Mouse (Mus musculus) hindbrain, embryonic 13.5 days (tissue): Measurements from ENCODE around the gene Trim43b. TPM values are rescaled to one million over a fixed set of nuclear protein-coding genes. Genes with fewer than 3 reads are reported as not detected.
"Not testable (repeated sequence)": the region's sequence is repeated elsewhere in the genome, so short reads cannot be mapped to it uniquely, and the experiment has no call there.

Experiments
- ATAC-seq: fragments of 200-750 bp; cut with Nextera tagmentation; 2 replicates; pipeline ENCODE4 v1.8.0; 2017; ENCODE audit warnings: moderate TSS enrichment; ENCODE audit not compliant: low FRiP score
- H3K27ac ChIP-seq: fragments of 300-500 bp; sonication (generic); 2 replicates; pipeline ENCODE4 v1.5.1; 2015; ENCODE audit warnings: inconsistent platforms, mild to moderate bottlenecking, moderate library complexity
- H3K27me3 ChIP-seq: fragments of 300-500 bp; sonication (generic); 2 replicates; pipeline ENCODE4 v1.6.1; 2015; ENCODE audit warnings: mild to moderate bottlenecking, inconsistent platforms
- H3K36me3 ChIP-seq: fragments of 300-500 bp; sonication (generic); 2 replicates; pipeline ENCODE4 v1.6.1; 2015; ENCODE audit warnings: mild to moderate bottlenecking, inconsistent platforms
- H3K4me1 ChIP-seq: fragments of 300-500 bp; sonication (generic); replicated peaks from 2 replicates; pipeline ENCODE4 v1.6.1; 2015; ENCODE audit warnings: inconsistent platforms
- H3K4me2 ChIP-seq: fragments of 300-500 bp; sonication (generic); 2 replicates; pipeline ENCODE4 v1.6.1; 2015; ENCODE audit warnings: inconsistent platforms, mild to moderate bottlenecking, moderate library complexity
- H3K4me3 ChIP-seq: fragments of 300-500 bp; sonication (generic); 2 replicates; pipeline ENCODE4 v1.5.1; 2015; ENCODE audit warnings: mild to moderate bottlenecking, inconsistent platforms
- H3K9ac ChIP-seq: fragments of 300-500 bp; sonication (generic); 2 replicates; pipeline ENCODE4 v1.6.1; 2015; ENCODE audit warnings: mild to moderate bottlenecking, inconsistent platforms
- H3K9me3 ChIP-seq: fragments of 300-500 bp; sonication (generic); 2 replicates; pipeline ENCODE4 v1.6.1; 2016; ENCODE audit warnings: inconsistent platforms
- WGBS: fragments of 180-500 bp; shearing (Covaris S2); methylation state at CpG from one replicate; pipeline ENCODE4 v1.1.7; 2015; 5-methylcytosine and 5-hydroxymethylcytosine counted together
- polyA plus RNA-seq: library from polyadenylated mRNA; unstranded; fragments of >200 nt; fragmentation: Nextera tagmentation; extraction: Ambion mirVana; gene quantifications from 2 replicates; pipeline ENCODE4 v1.2.1, GENCODE M21; 2015

The Trim43b gene
- not detected in 2 replicates for polyA plus RNA-seq

DNA sequence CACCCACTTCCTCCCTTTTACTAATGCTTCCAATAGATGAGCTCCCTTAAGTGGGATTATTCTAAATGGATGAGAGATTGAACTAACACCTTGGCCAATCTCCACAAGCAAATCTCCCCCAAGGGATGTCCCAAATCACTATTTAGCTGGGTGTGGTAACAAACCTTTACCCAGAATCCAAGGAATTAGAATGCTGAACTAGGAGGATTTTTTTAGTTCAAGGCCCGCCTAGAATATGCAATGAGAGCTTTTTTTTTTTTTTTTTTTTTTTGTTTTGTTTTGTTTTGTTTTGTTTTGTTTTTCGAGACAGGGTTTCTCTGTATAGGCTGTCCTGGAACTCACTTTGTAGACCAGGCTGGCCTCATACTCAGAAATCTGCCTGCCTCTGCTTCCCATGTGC lies at the start of gene Trim43b:
Gene Trim43b (minus strand): TSS at position 101 of the 400 bp plus-strand sequence.
- not testable (repeated sequence) for ATAC-seq, H3K36me3 ChIP-seq, H3K27ac ChIP-seq, H3K9ac ChIP-seq, H3K4me3 ChIP-seq, H3K4me2 ChIP-seq, H3K4me1 ChIP-seq, H3K27me3 ChIP-seq, H3K9me3 ChIP-seq
- 88% methylated on average over 2 of the region's 2 CpGs for WGBS

DNA sequence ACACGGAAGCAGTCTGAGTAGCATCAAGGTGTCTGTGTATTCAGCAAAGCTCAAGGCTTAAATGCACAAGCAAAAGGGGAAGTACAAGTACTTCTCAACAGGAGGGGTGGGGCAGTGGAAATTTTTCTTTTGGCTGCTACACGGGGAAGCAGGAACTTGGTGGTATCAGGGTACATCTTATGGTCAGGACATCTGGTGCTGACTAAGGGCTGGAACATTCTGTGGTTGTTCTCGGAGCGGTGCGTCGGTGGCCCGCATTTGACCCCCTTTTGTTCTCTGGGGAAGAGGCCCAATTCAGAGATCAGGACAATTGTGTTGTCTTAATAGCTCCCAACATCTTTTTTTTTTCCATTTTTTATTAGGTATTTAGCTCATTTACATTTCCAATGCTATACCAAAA lies 11.9 kb upstream of the Trim43b start:
- H3K4me3 ChIP-seq, H3K27me3 ChIP-seq, ATAC-seq, H3K9me3 ChIP-seq, H3K27ac ChIP-seq, H3K4me2 ChIP-seq, H3K9ac ChIP-seq, H3K36me3 ChIP-seq, H3K4me1 ChIP-seq: not testable (repeated sequence)
- WGBS: 92% methylated on average over 7 of the region's 7 CpGs

DNA sequence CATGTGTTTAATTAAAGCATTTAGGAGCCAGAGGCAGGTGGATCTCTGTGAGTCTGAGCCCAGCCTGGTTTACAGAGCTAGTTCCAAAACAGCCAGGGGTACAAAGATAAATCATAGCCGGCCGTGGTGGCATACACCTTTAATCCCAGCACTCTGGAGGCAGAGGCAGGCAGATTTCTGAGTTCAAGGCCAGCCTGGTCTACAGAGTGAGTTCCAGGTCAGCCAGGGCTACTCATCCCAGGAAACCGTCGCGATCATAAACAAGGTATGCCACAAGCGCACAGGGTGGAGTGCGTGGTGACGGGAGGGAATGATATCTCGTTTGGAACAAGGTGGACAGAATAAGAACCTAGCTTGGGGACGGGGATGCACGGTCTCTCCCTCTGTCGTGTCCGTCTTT lies 5.9 kb downstream of the Trim43b start:
- H3K9me3 ChIP-seq, H3K4me1 ChIP-seq, H3K27ac ChIP-seq, H3K4me2 ChIP-seq, H3K36me3 ChIP-seq, H3K27me3 ChIP-seq, H3K9ac ChIP-seq, ATAC-seq, H3K4me3 ChIP-seq: not testable (repeated sequence)
- whole genome bisulfite sequencing: 96% methylated on average over 13 of the region's 13 CpGs

DNA sequence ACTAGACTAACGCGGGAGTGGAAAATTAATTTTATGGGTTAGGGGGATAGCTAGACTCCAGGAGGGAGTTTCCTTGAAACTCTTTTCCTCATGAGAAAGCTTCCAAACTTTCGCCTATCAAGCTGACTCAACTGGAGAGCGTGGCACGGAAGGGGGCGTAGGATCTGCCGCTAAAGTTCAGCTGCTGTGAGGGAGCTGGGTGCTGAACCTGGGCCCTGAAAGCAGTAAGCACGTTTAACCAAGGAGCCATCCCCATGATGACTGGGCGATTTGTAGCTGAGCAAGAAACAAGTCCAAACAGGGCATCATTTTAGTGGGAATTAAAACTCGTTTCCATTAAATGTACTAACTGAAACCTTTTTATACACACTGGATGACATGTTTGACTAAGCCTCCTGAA lies 13.0 kb downstream of the Trim43b start:
- ATAC-seq, H3K27me3 ChIP-seq, H3K9ac ChIP-seq, H3K9me3 ChIP-seq, H3K36me3 ChIP-seq, H3K4me2 ChIP-seq, H3K4me3 ChIP-seq, H3K27ac ChIP-seq, H3K4me1 ChIP-seq: not testable (repeated sequence)
- WGBS: 89% methylated on average over 10 of the region's 10 CpGs

DNA sequence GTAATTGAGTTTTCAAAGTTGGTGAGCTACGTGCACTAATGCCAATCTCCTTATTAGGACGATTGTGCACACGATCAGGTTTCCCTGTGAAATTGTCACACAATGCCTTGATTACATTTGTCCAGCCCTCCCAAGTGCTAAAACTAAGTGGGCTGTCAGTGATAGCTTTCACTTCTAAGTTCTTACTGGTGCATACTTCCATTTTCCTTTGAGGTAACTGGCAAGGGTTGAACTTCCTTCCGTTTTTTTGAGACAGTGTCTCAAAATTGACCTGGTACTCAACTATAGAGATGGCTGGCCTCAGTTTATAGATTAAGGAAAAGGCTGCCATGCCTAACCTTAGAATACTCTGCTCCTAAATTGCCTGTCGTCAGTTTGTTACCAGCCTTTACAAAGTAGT lies 16.1 kb downstream of the Trim43b start:
- not testable (repeated sequence) for H3K27me3 ChIP-seq, H3K4me2 ChIP-seq, ATAC-seq, H3K9me3 ChIP-seq, H3K4me3 ChIP-seq, H3K27ac ChIP-seq, H3K4me1 ChIP-seq, H3K9ac ChIP-seq, H3K36me3 ChIP-seq
- WGBS: 97% methylated on average over 2 of the region's 5 CpGs

DNA sequence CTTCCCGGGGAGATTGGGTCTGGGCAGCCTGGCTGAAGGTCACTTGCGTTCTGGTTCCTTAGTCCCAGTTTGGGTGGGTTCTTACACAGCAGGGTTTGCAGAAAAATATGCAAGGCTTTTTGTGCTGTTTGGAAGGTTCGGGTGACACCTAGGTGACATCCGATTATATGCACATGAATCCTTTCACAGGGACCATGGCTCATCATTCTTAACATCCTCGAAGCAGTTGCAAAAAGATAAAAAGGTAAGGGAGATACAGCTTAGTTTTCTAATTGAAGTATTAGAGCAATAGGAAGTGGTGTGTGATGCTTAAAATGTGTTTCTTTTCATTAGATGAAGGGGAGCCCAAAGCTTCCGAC lies 25.5 kb downstream of the Trim43b start:
- H3K4me1 ChIP-seq, H3K27ac ChIP-seq, H3K27me3 ChIP-seq, H3K36me3 ChIP-seq, H3K9ac ChIP-seq, H3K9me3 ChIP-seq, H3K4me3 ChIP-seq: not testable (repeated sequence)
- peak; percentile 43 for ATAC-seq
- 0 out of 2 replicates have a peak overlapping the region, but pooled peaks have one; percentile 31 for H3K4me2 ChIP-seq
- WGBS: 93% methylated on average over 3 of the region's 6 CpGs

DNA sequence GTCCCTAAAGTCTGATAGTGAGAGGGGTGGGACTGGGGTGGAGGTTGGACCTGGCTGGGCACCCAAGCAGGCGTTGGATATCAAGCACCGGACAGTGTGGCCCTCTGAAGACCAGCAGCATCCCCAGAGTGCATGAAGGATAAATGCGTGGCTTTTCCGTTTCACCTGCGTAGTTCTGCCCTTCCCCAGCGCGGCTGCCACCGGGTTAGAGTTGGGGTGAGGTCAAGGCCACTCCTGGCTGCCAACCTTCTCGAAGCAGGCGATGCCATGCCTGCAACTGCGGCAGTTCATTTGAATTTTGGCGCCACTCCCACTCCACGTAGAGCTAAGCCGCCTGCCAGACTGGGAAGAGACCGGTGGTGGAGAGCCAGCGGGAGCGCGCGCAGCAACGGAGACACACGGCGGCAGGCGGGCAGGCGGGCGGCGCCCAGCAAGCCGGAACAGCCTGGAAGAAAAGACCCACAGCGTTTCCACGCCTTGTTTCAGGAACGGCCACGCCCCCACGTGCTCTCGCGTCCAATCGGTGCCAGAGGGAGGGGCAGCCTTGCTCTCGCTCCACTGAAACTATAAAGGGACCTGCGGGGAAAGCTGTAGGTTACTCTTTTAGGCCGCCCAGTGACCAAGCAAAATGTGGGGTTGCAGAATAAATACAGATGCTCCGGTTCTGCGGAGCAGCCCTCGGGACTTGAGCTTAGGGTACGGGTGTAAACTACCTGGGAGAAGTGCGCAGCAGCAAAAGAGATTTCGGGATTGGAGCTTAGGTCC lies 26.1 kb downstream of the Trim43b start:
- H3K9ac ChIP-seq, H3K36me3 ChIP-seq, H3K27me3 ChIP-seq, H3K27ac ChIP-seq, H3K9me3 ChIP-seq, H3K4me1 ChIP-seq: not testable (repeated sequence)
- peak overlapping the region; percentile 21; the same call in 1 of the 2 replicates for H3K4me3 ChIP-seq
- WGBS: 73% methylated on average over 38 of the region's 44 CpGs
- H3K4me2 ChIP-seq: peak overlapping the region; percentile 31
- peak; percentile 99 for ATAC-seq

Other genes starting within 250 kb of the Trim43b start
- gene Bcl2a1a, start 135.9 kb downstream of the Trim43b start, polyA plus RNA-seq: not detected in 2 replicates
- gene Bcl2a1b, start 106.4 kb upstream of the Trim43b start, polyA plus RNA-seq: 1.2 and 1.8 TPM in 2 replicates
- not detected in 2 replicates for gene Gm29094, start 106.5 kb upstream of the Trim43b start, polyA plus RNA-seq
- 14.9 and 15.2 TPM in 2 replicates for gene Mthfs, start 117.8 kb upstream of the Trim43b start, polyA plus RNA-seq